Mouse (Mus musculus) A20 (cell line): ENCODE measurements around the gene Ndufa4l2.

Experiments used
- DNase-seq: peaks from one replicate; pipeline ENCODE4 v3.0.0-alpha.2; 2011; ENCODE audit warnings: low read depth, low spot score

Ndufa4l2 gene

GRCm38 (mm10) chr10:127509837-127510701 lies 4.7 kb upstream of the Ndufa4l2 start:
- DNase-seq = peak; percentile 23

GRCm38 (mm10) chr10:127510895-127511617 lies 3.7 kb upstream of the Ndufa4l2 start:
- peak; percentile 72 for DNase-seq

- DNase-seq = peak; percentile 93
Measured at GRCm38 (mm10) chr10:127511634-127512306, 3.0 kb upstream of the Ndufa4l2 start.

- DNase-seq = no peak
Measured at GRCm38 (mm10) chr10:127512307-127512666, 2.5 kb upstream of the Ndufa4l2 start.

GRCm38 (mm10) chr10:127512813-127513212 lies 2.0 kb upstream of the Ndufa4l2 start:
- DNase-seq = peak; percentile 96

GRCm38 (mm10) chr10:127513501-127514091 lies 1.2 kb upstream of the Ndufa4l2 start:
- DNase-seq = peak; percentile 89

- DNase-seq = peak; percentile 64
Measured at GRCm38 (mm10) chr10:127514111-127514698, 562 bp upstream of the Ndufa4l2 start.

GRCm38 (mm10) chr10:127515271-127515982 lies 660 bp downstream of the Ndufa4l2 start:
- peak; percentile 26 for DNase-seq

GRCm38 (mm10) chr10:127515983-127516459 lies 1.3 kb downstream of the Ndufa4l2 start:
- DNase-seq = no peak

GRCm38 (mm10) chr10:127516576-127517260 lies 2.0 kb downstream of the Ndufa4l2 start:
- no peak for DNase-seq

- DNase-seq = no peak
Measured at GRCm38 (mm10) chr10:127517941-127518340, 3.2 kb downstream of the Ndufa4l2 start.

- DNase-seq = no peak
Measured at GRCm38 (mm10) chr10:127519041-127519701, 4.4 kb downstream of the Ndufa4l2 start.

- peak; percentile 41 for DNase-seq
Measured at GRCm38 (mm10) chr10:127519903-127520713, 5.3 kb downstream of the Ndufa4l2 start.

- peak; percentile 42 for DNase-seq
Measured at GRCm38 (mm10) chr10:127520714-127521357, 6.1 kb downstream of the Ndufa4l2 start.

GRCm38 (mm10) chr10:127521611-127522080 lies 6.9 kb downstream of the Ndufa4l2 start:
- DNase-seq = peak; percentile 59

GRCm38 (mm10) chr10:127522088-127522581 lies 7.4 kb downstream of the Ndufa4l2 start, which contains the start of gene Shmt2:
Gene Shmt2 (minus strand): TSS chr10:127522444.
- peak; percentile 93 for DNase-seq

GRCm38 (mm10) chr10:127524646-127525255 lies 10.0 kb downstream of the Ndufa4l2 start:
- no peak for DNase-seq
